Mouse (Mus musculus) adrenal gland, postnatal 14 days (tissue): ENCODE data around the gene Stx18. TPM values are rescaled to one million over a fixed set of nuclear protein-coding genes. Genes with fewer than 3 reads are reported as not detected.

Experiments
- DNase-seq: peaks from one replicate; pipeline ENCODE4 v3.0.0; 2021; ENCODE audit warnings: mixed read lengths
- total RNA-seq: library from RNA; stranded (reverse); gene quantifications from 2 replicates; pipeline ENCODE4 v1.2.3, GENCODE M21; 2021

Stx18 gene
- total RNA-seq, 1 experiment from 2014 or later: 47.0 TPM

DNA sequence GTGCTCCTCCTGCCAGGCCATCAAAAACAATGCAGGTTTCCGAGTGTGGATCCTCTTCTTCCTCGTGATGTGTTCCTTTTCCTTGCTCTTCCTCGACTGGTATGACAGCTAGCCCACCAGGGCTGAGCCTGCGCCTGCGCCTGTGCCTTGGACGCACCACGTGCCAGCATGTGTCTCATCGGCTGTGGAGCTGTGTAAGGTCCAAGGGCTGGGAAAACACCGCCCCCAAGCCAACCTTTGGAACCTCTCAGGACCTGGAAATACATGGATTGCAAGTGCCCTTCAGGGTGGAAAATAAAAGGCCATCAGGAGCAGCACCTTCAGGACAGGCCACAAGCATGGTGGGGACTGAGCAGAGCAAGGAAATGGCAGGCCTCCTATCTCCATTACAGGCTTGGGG lies 97.7 kb downstream of the Stx18 start:
- no peak for DNase-seq

DNA sequence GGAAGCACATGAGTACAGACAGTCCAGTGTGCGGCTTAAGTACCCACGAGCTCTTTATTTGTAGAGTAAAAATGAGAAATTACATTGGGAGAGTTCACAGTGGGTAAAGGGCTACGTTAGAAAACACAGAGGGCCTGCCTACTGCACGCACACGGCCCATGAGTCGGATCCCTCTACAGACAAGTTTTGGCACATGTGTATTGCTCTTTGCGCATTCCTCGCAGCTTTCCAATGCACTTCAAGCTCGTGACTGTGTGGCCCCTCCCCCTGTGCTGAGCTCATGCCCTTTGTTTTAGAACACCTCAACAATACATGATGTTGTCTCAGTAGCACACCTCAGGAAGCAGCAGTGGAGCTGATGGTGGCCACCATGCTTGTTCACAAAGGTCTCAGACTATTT lies 98.6 kb downstream of the Stx18 start:
- DNase-seq: no peak

DNA sequence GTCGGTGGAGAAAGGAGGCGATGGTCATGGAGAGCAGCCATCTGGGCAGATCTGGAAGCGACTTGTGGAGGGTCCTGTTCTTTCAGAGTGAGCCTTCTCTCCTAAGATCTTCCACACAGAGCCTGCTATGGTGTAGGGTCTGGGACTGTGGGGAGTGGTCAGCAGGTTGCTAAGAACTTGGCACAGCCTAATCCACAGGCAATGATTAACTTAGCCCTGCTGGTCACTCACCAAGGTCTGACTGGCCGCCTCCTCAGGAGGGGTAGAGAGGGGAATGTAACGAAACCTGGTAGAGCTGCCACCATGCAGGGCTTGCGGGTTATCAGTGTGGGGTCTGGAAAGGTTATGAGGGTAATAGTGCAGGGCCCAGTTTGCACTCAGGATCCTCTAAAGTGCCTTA lies 102.4 kb downstream of the Stx18 start:
- DNase-seq: no peak

DNA sequence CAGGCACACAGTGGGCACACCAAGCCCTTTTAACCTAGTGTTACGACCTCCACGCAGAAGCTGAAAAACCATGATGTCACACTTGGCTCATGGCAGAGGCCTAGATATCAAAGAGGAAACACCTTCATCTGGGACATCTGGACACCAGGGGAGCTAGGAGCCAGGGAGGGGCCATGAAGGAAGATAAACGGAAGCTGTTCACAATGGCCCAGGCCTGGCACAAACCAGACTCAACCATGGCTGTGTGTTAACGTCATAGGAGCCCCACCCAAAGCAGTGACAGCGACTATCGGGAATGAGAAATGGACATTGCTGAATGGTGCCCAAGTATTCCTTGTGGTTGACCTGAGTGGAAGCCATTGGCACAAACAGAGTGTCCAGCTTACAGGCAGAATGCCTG lies 108.0 kb downstream of the Stx18 start:
- no peak for DNase-seq

- DNase-seq: peak; percentile 70
These were observed 112.7 kb downstream of the Stx18 start for GRCm38 (mm10) chr5:38151264-38151663.

GRCm38 (mm10) chr5:38152201-38153108 lies 113.9 kb downstream of the Stx18 start:
- no peak for DNase-seq

DNA sequence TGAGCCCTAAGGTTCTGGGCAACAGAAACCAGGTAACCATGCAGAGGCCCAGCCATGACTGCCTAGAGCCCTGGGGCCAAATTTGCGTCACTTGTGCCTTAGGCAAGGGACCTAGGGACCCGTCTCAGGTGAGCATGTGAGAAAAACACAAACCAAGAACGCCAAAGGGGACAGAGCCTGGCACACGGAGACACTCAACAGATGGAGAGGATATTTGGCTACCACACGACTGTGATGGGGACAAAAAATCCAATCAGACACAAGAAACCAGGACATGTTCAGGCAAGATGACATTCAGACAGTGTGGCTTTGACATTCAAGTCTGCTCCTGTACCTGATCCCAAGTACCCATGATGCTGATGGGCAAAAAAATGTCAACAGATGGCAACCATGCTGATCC lies 115.1 kb downstream of the Stx18 start:
- no peak for DNase-seq

DNA sequence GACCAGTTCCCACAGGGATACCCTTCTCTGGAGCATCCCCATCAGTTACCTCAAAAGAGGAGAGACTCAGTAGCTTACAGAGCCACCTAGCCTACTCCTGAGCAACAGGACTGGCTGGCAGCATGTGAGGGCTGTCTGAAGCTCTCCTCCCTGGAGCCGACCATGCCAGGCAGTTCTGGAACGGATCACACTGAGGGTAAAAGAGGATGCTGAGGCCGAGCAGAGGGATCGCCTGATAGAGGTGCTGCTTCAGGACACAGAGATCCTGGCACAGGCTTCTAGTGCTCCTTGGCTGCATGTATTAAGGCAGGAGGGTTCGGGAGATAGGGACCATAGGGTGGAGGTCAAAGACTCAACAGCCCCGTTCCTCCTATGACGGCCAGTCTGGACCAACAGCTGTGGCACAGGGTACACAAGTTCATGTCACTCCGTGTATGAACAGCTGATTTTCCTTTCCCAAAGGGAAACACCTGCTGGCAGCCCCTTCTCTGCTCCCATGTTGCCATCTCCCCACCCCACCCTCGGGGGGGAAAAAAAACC lies 119.0 kb downstream of the Stx18 start:
- no peak for DNase-seq

DNA sequence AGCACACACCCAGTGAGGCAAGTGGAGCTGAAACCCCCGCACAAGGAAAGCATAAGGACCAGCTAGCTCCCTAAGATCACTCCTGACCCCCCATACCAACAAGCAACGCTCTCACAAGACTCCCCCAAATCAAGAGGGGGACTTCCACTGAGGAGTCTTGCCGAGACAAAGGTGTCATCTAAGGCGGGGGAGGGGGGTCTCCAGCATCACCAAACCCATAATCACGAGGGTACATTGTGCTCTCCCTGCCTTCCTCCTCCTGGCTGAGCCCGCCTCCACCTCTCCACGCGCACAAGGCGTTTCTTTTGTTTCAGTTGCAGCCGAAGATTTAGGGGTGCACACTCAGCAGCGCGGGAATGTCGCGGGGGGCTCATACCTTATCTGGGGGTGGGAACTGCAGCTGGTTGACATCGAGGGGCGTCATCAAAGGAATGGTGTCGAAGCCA lies 120.0 kb downstream of the Stx18 start:
- no peak for DNase-seq

GRCm38 (mm10) chr5:38158947-38159633 lies 120.5 kb downstream of the Stx18 start:
- DNase-seq: peak; percentile 83

- no peak for DNase-seq
These were observed 121.3 kb downstream of the Stx18 start, which contains the start of gene Nsg1 for GRCm38 (mm10) chr5:38159634-38160413. Nsg1 (minus strand) TSS chr5:38159907.

- no peak for DNase-seq
These were observed 130.0 kb downstream of the Stx18 start for GRCm38 (mm10) chr5:38168497-38168896.

- DNase-seq: no peak
These were observed 135.2 kb downstream of the Stx18 start for GRCm38 (mm10) chr5:38173766-38174165.

- no peak for DNase-seq
These were observed 135.8 kb downstream of the Stx18 start for GRCm38 (mm10) chr5:38174256-38174912.

GRCm38 (mm10) chr5:38184688-38185285 lies 146.2 kb downstream of the Stx18 start:
- DNase-seq: no peak

DNA sequence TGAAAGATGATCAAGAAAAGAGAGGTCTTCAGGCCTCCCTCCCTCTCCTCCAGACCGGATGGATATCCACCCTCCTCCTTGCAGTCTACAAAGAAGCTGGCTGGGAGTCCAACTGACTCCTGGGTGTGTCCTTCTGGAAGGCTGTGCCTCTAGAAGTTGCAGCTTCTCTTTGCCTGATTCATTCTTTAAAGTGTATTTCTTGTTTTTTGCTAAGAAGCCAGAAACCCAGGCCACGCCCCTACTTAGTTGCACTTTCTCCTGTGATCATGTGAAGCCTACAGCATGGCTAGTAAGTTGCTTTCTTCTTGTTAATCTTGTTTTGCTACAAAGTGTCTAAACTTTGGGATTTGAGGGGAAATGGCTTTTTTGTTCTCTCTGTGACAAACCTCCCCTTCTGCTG lies 148.5 kb downstream of the Stx18 start:
- DNase-seq: no peak

Other genes with a start within 250 kb of the Stx18 start
- 1.9 and 2.1 TPM in 2 replicates for gene Msx1, start 214.2 kb upstream of the Stx18 start, total RNA-seq
- 61.9 and 83.1 TPM in 2 replicates for gene Nsg1, start 121.2 kb downstream of the Stx18 start, total RNA-seq
- 9.4 and 10.3 TPM in 2 replicates for gene Zbtb49, start 181.7 kb downstream of the Stx18 start, total RNA-seq
- gene Lyar, start 181.7 kb downstream of the Stx18 start, total RNA-seq: 26.5 and 27.3 TPM in 2 replicates
- gene Tmem128, start 221.4 kb downstream of the Stx18 start, total RNA-seq: 42.6 and 46.3 TPM in 2 replicates
- gene Otop1, start 237.2 kb downstream of the Stx18 start, total RNA-seq: 39.1 and 52.7 TPM in 2 replicates